ENCODE assay signal across 30 mouse cellular contexts in genomic region chr3:41413771-41414170, GRCm38 (mm10).
"Had no signal": no experiment of that assay in that cellular context is flagged by ENCODE, and none has a peak within 500 bp of the region (broad histone marks: within the 10 kb centered on the region; RNA-seq: fewer than 3 reads in every experiment).

No protein-coding gene starts in this region.

- DNase-seq: left cerebral cortex, postnatal 4 days; liver; liver, embryonic 13.5 days; liver, postnatal 0 days; lung, adult 18-20 months; lung, adult 2 months; lung, embryonic 14.5 days; lung, postnatal 10 days; lung, postnatal 14 days; lung, postnatal 36 days; lung, postnatal 4 days; midbrain, embryonic 14.5 days had no signal

- H3K4me2 ChIP-seq: limb, embryonic 12.5 days; limb, embryonic 13.5 days; limb, embryonic 15.5 days; liver, embryonic 11.5 days; liver, embryonic 12.5 days; liver, embryonic 13.5 days; liver, embryonic 15.5 days; lung, embryonic 14.5 days; lung, embryonic 15.5 days; midbrain, embryonic 12.5 days; midbrain, embryonic 13.5 days; neural tube, embryonic 12.5 days had no signal

- H3K27ac ChIP-seq: left cerebral cortex, adult 2 months; limb, embryonic 10.5 days; limb, embryonic 12.5 days; limb, embryonic 13.5 days; limb, embryonic 15.5 days; liver, embryonic 12.5 days; liver, embryonic 13.5 days; liver, embryonic 14.5 days; liver, embryonic 15.5 days; lung, embryonic 15.5 days; midbrain, embryonic 10.5 days; midbrain, embryonic 12.5 days; midbrain, embryonic 13.5 days; neural tube, embryonic 12.5 days had no signal

- ATAC-seq: liver, embryonic 12.5 days; liver, postnatal 0 days; lung, postnatal 0 days; midbrain, embryonic 13.5 days; midbrain, embryonic 16.5 days had no signal

- H3K4me1 ChIP-seq: liver, embryonic 13.5 days; megakaryocyte, embryonic 14.5 days had no signal

- H3K4me3 ChIP-seq: left cerebral cortex, adult 2 months; limb, embryonic 10.5 days; limb, embryonic 12.5 days; limb, embryonic 13.5 days; limb, embryonic 15.5 days; liver, embryonic 12.5 days; liver, embryonic 13.5 days; liver, embryonic 15.5 days; lung, embryonic 15.5 days; megakaryocyte, embryonic 14.5 days; midbrain, embryonic 10.5 days; midbrain, embryonic 12.5 days; midbrain, embryonic 13.5 days; myocyte; neural tube, embryonic 12.5 days had no signal

- H3K36me3 ChIP-seq: limb, embryonic 10.5 days; limb, embryonic 12.5 days; limb, embryonic 13.5 days; limb, embryonic 15.5 days; liver, embryonic 12.5 days; liver, embryonic 13.5 days; liver, embryonic 15.5 days; lung, embryonic 15.5 days; midbrain, embryonic 10.5 days; midbrain, embryonic 12.5 days; midbrain, embryonic 13.5 days; neural tube, embryonic 12.5 days had no signal

- H3K9me3 ChIP-seq: limb, embryonic 10.5 days; limb, embryonic 12.5 days; limb, embryonic 15.5 days; liver, embryonic 12.5 days; liver, embryonic 13.5 days; liver, embryonic 15.5 days; lung, embryonic 15.5 days; midbrain, embryonic 10.5 days; midbrain, embryonic 12.5 days; midbrain, embryonic 13.5 days; neural tube, embryonic 12.5 days had no signal

- H3K27me3 ChIP-seq: limb, embryonic 13.5 days; limb, embryonic 15.5 days; liver, embryonic 13.5 days; liver, embryonic 15.5 days; lung, embryonic 15.5 days; megakaryocyte, embryonic 14.5 days; midbrain, embryonic 12.5 days; neural tube, embryonic 12.5 days had no signal

- H3K9ac ChIP-seq: limb, embryonic 12.5 days; limb, embryonic 13.5 days; limb, embryonic 15.5 days; liver, embryonic 12.5 days; liver, embryonic 13.5 days; liver, embryonic 14.5 days; liver, embryonic 15.5 days; liver, postnatal 0 days; lung, embryonic 14.5 days; lung, embryonic 15.5 days; midbrain, embryonic 12.5 days; midbrain, embryonic 13.5 days; neural tube, embryonic 12.5 days had no signal
